Mouse (Mus musculus) heart, adult 2 months (tissue): ENCODE data around the gene Rps28. TPM values are rescaled to one million over a fixed set of nuclear protein-coding genes. Genes with fewer than 3 reads are reported as not detected.

ENCODE experiments used
- DNase-seq, 2 experiments: peaks; one replicate each; pipeline ENCODE4 v3.0.0; 2021
- H3K27ac ChIP-seq: fragments of 200-600 bp; 2 replicates; pipeline ENCODE4 v1.8.1; 2022
- H3K27me3 ChIP-seq: fragments of 200-500 bp; 2 replicates; pipeline ENCODE4 v1.6.1; 2012; ENCODE audit warnings: mild to moderate bottlenecking, low read length, inconsistent platforms, mixed read lengths; ENCODE audit not compliant: control insufficient read depth, insufficient read depth
- H3K36me3 ChIP-seq: fragments of 200-500 bp; 2 replicates; pipeline ENCODE4 v1.6.1; 2012; ENCODE audit warnings: low read length, inconsistent platforms; ENCODE audit not compliant: control insufficient read depth, insufficient read depth
- H3K4me1 ChIP-seq: fragments of 200-500 bp; 2 replicates; pipeline ENCODE4 v1.6.1; 2011; ENCODE audit warnings: low read length; ENCODE audit not compliant: control insufficient read depth, insufficient read depth
- H3K4me3 ChIP-seq: fragments of 200-600 bp; 2 replicates; pipeline ENCODE4 v1.8.1; 2022
- H3K79me2 ChIP-seq: fragments of 200-500 bp; replicated peaks from 2 replicates; pipeline ENCODE4 v1.6.1; 2012; ENCODE audit warnings: mild to moderate bottlenecking, inconsistent platforms, low read length, moderate library complexity, mixed read lengths; ENCODE audit not compliant: control insufficient read depth, insufficient read depth
- H3K9ac ChIP-seq: fragments of 200-500 bp; 2 replicates; pipeline ENCODE4 v1.6.1; 2012; ENCODE audit warnings: low read depth, mild to moderate bottlenecking, control low read depth, inconsistent platforms, low read length, mixed read lengths
- CTCF ChIP-seq: fragments of 200-600 bp; IDR thresholded peaks from 2 replicates; pipeline ENCODE4 v1.8.1; 2022; ENCODE audit warnings: antibody characterized with exemption, mild to moderate bottlenecking, moderate library complexity
- EP300 ChIP-seq: fragments of 200-500 bp; IDR thresholded peaks from 2 replicates; pipeline ENCODE4 v1.6.1; 2011; ENCODE audit warnings: low read depth, low read length, control low read depth; ENCODE audit not compliant: insufficient read depth
- POLR2A ChIP-seq: fragments of 200-500 bp; IDR thresholded peaks from 2 replicates; pipeline ENCODE4 v1.6.1; 2011; ENCODE audit warnings: mild to moderate bottlenecking, low read depth, low read length, control low read depth; ENCODE audit not compliant: insufficient read depth
- WGBS: fragments of 180-500 bp; shearing (Covaris S2); methylation state at CpG from one replicate; pipeline ENCODE4 v1.1.7; 2018; 5-methylcytosine and 5-hydroxymethylcytosine counted together
- intact Hi-C: fragments of 180-260 bp; cut with DNase I; formaldehyde crosslinking; loops from one replicate; pipeline ENCODE4 v1.15.1; 2025
- polyA plus RNA-seq: library from polyadenylated mRNA; depleted of rRNA; stranded (reverse); fragments of >200 nt; gene quantifications from 2 replicates; pipeline ENCODE4 v1.2.3, GENCODE M21; 2012
- total RNA-seq, 2 experiments: library from RNA; stranded (reverse); gene quantifications; 2 replicates each; pipeline ENCODE4 v1.2.3; 2021

The Rps28 gene
- total and polyA plus RNA-seq, 3 experiments, result 480 to 757 (median 683) TPM

DNA sequence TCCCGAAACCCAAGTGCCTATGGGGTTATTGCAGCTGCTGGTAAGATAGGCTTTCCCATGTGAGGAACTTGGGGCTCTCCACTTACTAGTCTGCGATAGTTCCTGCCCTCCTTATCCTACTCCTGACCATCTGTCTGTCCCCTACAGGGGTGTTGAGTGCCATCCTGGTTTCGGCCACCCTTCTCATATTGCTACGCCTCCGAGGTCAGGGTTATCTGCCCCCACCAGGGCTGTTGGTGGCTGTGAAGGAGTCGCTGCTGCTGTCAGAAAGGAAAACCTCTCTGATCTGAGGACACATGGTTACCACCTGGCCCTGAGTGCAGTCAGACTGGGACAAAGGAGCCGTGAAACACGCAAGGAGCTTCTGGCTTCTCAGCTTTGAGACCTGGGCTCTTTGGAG, 23.8 kb upstream of the Rps28 start:
- H3K4me3 ChIP-seq, result no peak overlapping the region
- no peak overlapping the region for H3K9ac ChIP-seq
- DNase-seq, result no peak
- no peak overlapping the region for H3K27ac ChIP-seq
- intact Hi-C loops, result no loop called here
- H3K4me1 ChIP-seq, result no peaks in the 10 kb centered on the region; the same call in 1 of the 2 replicates
- H3K36me3 ChIP-seq, result no peaks in the 10 kb centered on the region
- no peaks in the 10 kb centered on the region for H3K27me3 ChIP-seq
- 80% methylated on average over 8 of the region's 8 CpGs for WGBS
- H3K79me2 ChIP-seq, result no peaks in the 10 kb centered on the region
- no peak for TF ChIP-seq EP300
- TF ChIP-seq POLR2A, result no peak
- no peak for TF ChIP-seq CTCF

GRCm38 (mm10) chr17:33844196-33844595, 19.8 kb upstream of the Rps28 start:
- no peaks in the 10 kb centered on the region for H3K27me3 ChIP-seq
- no peak overlapping the region for H3K4me3 ChIP-seq
- no peak overlapping the region for H3K27ac ChIP-seq
- H3K9ac ChIP-seq, result no peak overlapping the region
- intact Hi-C loops, result loop anchor here (5.0 kb wide), 1 partner anchor 43 kb away; no protein-coding TSS in a partner anchor
- WGBS, result 75% methylated on average over 1 of the region's 1 CpGs
- H3K79me2 ChIP-seq, result no peaks in the 10 kb centered on the region
- no peaks in the 10 kb centered on the region for H3K36me3 ChIP-seq
- H3K4me1 ChIP-seq, result no peaks in the 10 kb centered on the region
- TF ChIP-seq EP300 (no peak), CTCF (no peak), POLR2A (no peak)
- DNase-seq, result no peak

DNA sequence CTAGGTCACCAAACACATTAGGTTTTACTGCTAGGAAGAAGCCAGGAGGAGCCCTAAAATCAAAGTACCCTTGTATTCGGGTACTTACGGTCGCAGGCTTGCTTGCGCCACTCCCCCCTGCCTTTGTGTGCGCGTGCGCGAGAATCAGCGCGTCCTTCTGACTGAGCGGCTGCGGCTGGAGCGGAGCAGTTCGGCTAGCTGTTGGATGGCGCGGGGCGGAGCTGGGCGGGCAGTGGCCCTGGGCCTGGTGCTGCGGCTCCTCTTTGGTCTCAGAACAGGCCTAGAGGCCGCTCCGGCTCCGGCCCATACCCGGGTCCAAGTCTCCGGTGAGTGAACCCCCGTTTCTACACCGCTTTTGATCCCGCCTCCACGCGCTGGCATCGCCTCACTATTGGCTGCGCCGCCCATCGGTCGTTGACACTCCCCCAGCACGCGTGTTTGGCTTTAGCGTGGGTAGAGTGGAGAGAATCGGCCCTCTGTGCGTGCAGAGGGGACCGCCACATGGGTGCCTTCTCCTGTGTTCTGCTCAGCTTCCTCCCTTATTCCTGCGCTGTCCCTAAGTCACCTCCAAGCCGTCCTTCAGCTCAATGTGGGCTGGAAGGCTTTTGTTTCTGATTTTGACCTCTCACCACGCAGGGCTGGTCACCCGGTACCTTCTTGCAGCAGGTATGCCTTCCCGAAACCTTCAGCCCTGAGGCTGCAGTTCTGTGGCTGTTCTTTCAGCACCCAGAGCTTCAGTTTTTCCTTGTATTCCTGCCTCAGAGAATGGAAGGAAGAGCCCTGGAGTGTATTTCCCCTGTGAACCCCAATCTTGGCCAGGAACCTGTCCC, 18.8 kb upstream of the Rps28 start, which contains the start of gene Cd320:
Gene Cd320 (plus strand): TSS at position 126 of the 830 bp plus-strand sequence.
- peak within 1 kb of the TSS; percentile 83 for H3K27ac ChIP-seq
- 0 out of 2 replicates have a peak, but pooled peaks have one; percentile 40 for TF ChIP-seq EP300
- TF ChIP-seq POLR2A, result peak; percentile 57
- peak; percentile 41 for TF ChIP-seq CTCF
- H3K27me3 ChIP-seq, result no peaks in the 10 kb centered on the region
- peak within 1 kb of the TSS; percentile 67 for H3K9ac ChIP-seq
- WGBS, result under 1% methylated on average over 45 of the region's 45 CpGs
- peak within 1 kb of the TSS; percentile 93 for H3K4me3 ChIP-seq
- H3K4me1 ChIP-seq, result no peaks in the 10 kb centered on the region
- intact Hi-C loops, result loop anchor here (5.0 kb wide), 1 partner anchor 44 kb away; no protein-coding TSS in a partner anchor
- no peaks in the 10 kb centered on the region for H3K36me3 ChIP-seq
- no peaks in the 10 kb centered on the region for H3K79me2 ChIP-seq
- DNase-seq, result peak; percentile 95

DNA sequence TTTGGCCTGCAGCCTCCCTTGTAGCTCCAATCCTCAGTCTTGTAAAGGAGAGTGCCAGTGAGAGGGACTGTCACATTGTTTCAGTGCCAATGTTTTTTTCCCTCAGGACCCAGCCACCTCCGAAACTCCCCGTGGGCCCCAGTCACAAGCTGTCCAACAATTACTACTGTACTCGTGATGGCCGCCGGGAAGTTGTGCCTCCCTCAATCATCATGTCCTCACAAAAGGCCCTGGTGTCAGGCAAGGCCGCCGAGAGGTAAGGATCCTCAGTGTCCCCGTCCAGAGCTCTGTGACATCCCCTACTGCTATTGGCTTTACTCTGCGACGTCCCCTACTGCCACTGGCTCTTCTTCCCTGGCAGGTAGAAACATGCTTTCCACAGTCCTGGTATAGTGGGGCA, 5.2 kb upstream of the Rps28 start:
- 56% methylated on average over 10 of the region's 10 CpGs for WGBS
- intact Hi-C loops, result loop anchor here (2.0 kb wide), 1 partner anchor 19 kb away; the partner anchor contains the start of gene Kank3
- Histone ChIP-seq H3K27ac (peak overlapping the region; percentile 77), H3K36me3 (peaks cover 40% of the 10 kb centered on the region), H3K4me1 (peaks cover 18% of the 10 kb centered on the region), H3K9ac (peak overlapping the region; percentile 40; the same call in 1 of the 2 replicates), H3K79me2 (0 out of 2 replicates have a peak, but pooled peaks cover 1% of the 10 kb centered on the region), H3K27me3 (no peaks in the 10 kb centered on the region), H3K4me3 (no peak overlapping the region)
- no peak for TF ChIP-seq POLR2A
- no peak for TF ChIP-seq EP300
- TF ChIP-seq CTCF, result no peak
- no peak for DNase-seq

GRCm38 (mm10) chr17:33828892-33829291, 4.5 kb upstream of the Rps28 start:
- no peak overlapping the region for H3K9ac ChIP-seq
- no peaks in the 10 kb centered on the region for H3K27me3 ChIP-seq
- peaks cover 16% of the 10 kb centered on the region for H3K4me1 ChIP-seq
- intact Hi-C loops, result loop anchor here (2.0 kb wide), 1 partner anchor 18 kb away; the partner anchor contains the start of gene Kank3
- peak; percentile 96 for TF ChIP-seq EP300
- no peak for TF ChIP-seq CTCF
- 0 out of 2 replicates have a peak, but pooled peaks have one; percentile 41 for TF ChIP-seq POLR2A
- DNase-seq, result peak; percentile 67 to 85
- no peak overlapping the region for H3K4me3 ChIP-seq
- 9% methylated on average over 2 of the region's 2 CpGs for WGBS
- peak overlapping the region; percentile 77 for H3K27ac ChIP-seq
- H3K79me2 ChIP-seq, result 0 out of 2 replicates have a peak, but pooled peaks cover 1% of the 10 kb centered on the region
- H3K36me3 ChIP-seq, result peaks cover 36% of the 10 kb centered on the region
